Mouse (Mus musculus) C2C12 (cell line): ENCODE measurements around the gene Agpat1. TPM values are rescaled to one million over a fixed set of nuclear protein-coding genes. Genes with fewer than 3 reads are reported as not detected.

ENCODE experiments used
- H3K27me3 ChIP-seq: one replicate; pipeline ENCODE4 v1.6.1; 2011; ENCODE audit not compliant: control insufficient read depth, insufficient read depth, insufficient read length
- H3K36me3 ChIP-seq: one replicate; pipeline ENCODE4 v1.6.1; 2011; ENCODE audit not compliant: control insufficient read depth, insufficient read depth
- H3K4me3 ChIP-seq: one replicate; pipeline ENCODE4 v1.5.1; 2011; ENCODE audit warnings: mild to moderate bottlenecking, control low read depth; ENCODE audit not compliant: poor library complexity, insufficient read depth, severe bottlenecking
- H3K79me2 ChIP-seq: one replicate; pipeline ENCODE4 v1.6.1; 2011; ENCODE audit not compliant: control insufficient read depth, insufficient read depth
- H3K79me3 ChIP-seq: one replicate; pipeline ENCODE4 v1.6.1; 2011; ENCODE audit warnings: low read depth, control low read depth
- H3ac ChIP-seq: one replicate; pipeline ENCODE3; 2011; ENCODE audit warnings: low read depth; ENCODE audit not compliant: control insufficient read depth, insufficient read length
- CEBPB ChIP-seq: IDR thresholded peaks from one replicate; pipeline ENCODE4 v1.6.1; 2011; ENCODE audit warnings: low read depth, mild to moderate bottlenecking, control low read depth, moderate library complexity
- CTCF ChIP-seq: IDR thresholded peaks from one replicate; pipeline ENCODE4 v1.5.1; 2011; ENCODE audit not compliant: control insufficient read depth, insufficient read depth, insufficient read length
- FOSL1 ChIP-seq: IDR thresholded peaks from one replicate; pipeline ENCODE4 v1.8.0; 2011; ENCODE audit warnings: mild to moderate bottlenecking, low read length; ENCODE audit not compliant: poor library complexity, insufficient read depth, severe bottlenecking
- MAX ChIP-seq: IDR thresholded peaks from one replicate; pipeline ENCODE4 v1.6.1; 2011; ENCODE audit warnings: mild to moderate bottlenecking, control low read depth
- MYOD1 ChIP-seq: IDR thresholded peaks from one replicate; pipeline ENCODE4 v1.6.1; 2011; ENCODE audit warnings: low read depth; ENCODE audit not compliant: control insufficient read depth, insufficient read length
- MYOG ChIP-seq: IDR thresholded peaks from one replicate; pipeline ENCODE4 v1.6.1; 2011; ENCODE audit not compliant: control insufficient read depth, insufficient read length; ENCODE audit errors: extremely low read depth
- USF1 ChIP-seq: IDR thresholded peaks from one replicate; pipeline ENCODE4 v1.6.1; 2011; ENCODE audit warnings: low read depth, mild to moderate bottlenecking, control low read depth, moderate library complexity
- polyA plus RNA-seq: library from polyadenylated mRNA; unstranded; fragments of >200 nt; fragmentation: generic; extraction: Trizol; gene quantifications from one replicate; pipeline ENCODE4 v1.2.1, GENCODE M21; 2012; ENCODE audit warnings: missing spikeins

Agpat1 gene
- polyA plus RNA-seq, 1 experiment = 73.9 TPM

- Histone ChIP-seq H3K36me3 (peaks cover 14% of the 10 kb centered on the region), H3K4me3 (peak within 1 kb of the TSS; percentile 59), H3K27me3 (no peaks in the 10 kb centered on the region), H3K79me3 (peaks cover 2% of the 10 kb centered on the region), H3K79me2 (peaks cover 20% of the 10 kb centered on the region), H3ac (peak within 1 kb of the TSS; percentile 83)
- TF ChIP-seq USF1 (no peak), MAX (no peak), CEBPB (no peak), MYOD1 (no peak), FOSL1 (no peak), CTCF (no peak), MYOG (no peak)
These were observed 12.8 kb upstream of the Agpat1 start, which contains the start of gene Pbx2 for GRCm38 (mm10) chr17:34591029-34591993. Gene Pbx2 (plus strand): TSS chr17:34591266.

GRCm38 (mm10) chr17:34591994-34592375 is 12.1 kb upstream of the Agpat1 start:
- Histone ChIP-seq H3K79me3 (peaks cover 2% of the 10 kb centered on the region), H3ac (peak overlapping the region; percentile 83), H3K79me2 (peaks cover 20% of the 10 kb centered on the region), H3K36me3 (peaks cover 14% of the 10 kb centered on the region), H3K27me3 (no peaks in the 10 kb centered on the region), H3K4me3 (peak overlapping the region; percentile 59)
- TF ChIP-seq CTCF = no peak
- TF ChIP-seq USF1 = no peak
- no peak for TF ChIP-seq CEBPB
- TF ChIP-seq FOSL1 = no peak
- no peak for TF ChIP-seq MYOG
- no peak for TF ChIP-seq MYOD1
- no peak for TF ChIP-seq MAX

GRCm38 (mm10) chr17:34592581-34593549 is 11.2 kb upstream of the Agpat1 start:
- TF ChIP-seq MYOD1 (no peak), MYOG (no peak), MAX (no peak), CTCF (no peak), USF1 (no peak), CEBPB (no peak), FOSL1 (no peak)
- peak overlapping the region; percentile 59 for H3K4me3 ChIP-seq
- H3K36me3 ChIP-seq = peaks cover 14% of the 10 kb centered on the region
- no peaks in the 10 kb centered on the region for H3K27me3 ChIP-seq
- H3K79me3 ChIP-seq = peaks cover 2% of the 10 kb centered on the region
- H3ac ChIP-seq = peak overlapping the region; percentile 3
- H3K79me2 ChIP-seq = peaks cover 20% of the 10 kb centered on the region

GRCm38 (mm10) chr17:34593752-34594525 is 10.1 kb upstream of the Agpat1 start:
- no peak for TF ChIP-seq CTCF
- TF ChIP-seq MYOD1 = peak; percentile 58

GRCm38 (mm10) chr17:34596098-34596497 is 8.0 kb upstream of the Agpat1 start:
- Histone ChIP-seq H3ac (no peak overlapping the region), H3K36me3 (peaks cover 18% of the 10 kb centered on the region), H3K4me3 (no peak overlapping the region), H3K27me3 (no peaks in the 10 kb centered on the region), H3K79me2 (peaks cover 20% of the 10 kb centered on the region), H3K79me3 (peaks cover 2% of the 10 kb centered on the region)
- TF ChIP-seq FOSL1 (no peak), MYOD1 (no peak), USF1 (no peak), MYOG (no peak), CTCF (no peak), CEBPB (no peak), MAX (no peak)

More at GRCm38 (mm10) chr17:34593752-34594525, 10.1 kb upstream of the Agpat1 start:
- Histone ChIP-seq H3K36me3 (peaks cover 14% of the 10 kb centered on the region), H3K27me3 (no peaks in the 10 kb centered on the region), H3K79me3 (peaks cover 2% of the 10 kb centered on the region), H3ac (peak overlapping the region; percentile 3), H3K4me3 (peak overlapping the region; percentile 59), H3K79me2 (peaks cover 20% of the 10 kb centered on the region)
